Mouse (Mus musculus) lung, postnatal 10 days (tissue): ENCODE measurements around the gene Bckdhb.
"Not testable (repeated sequence)": the region's sequence is repeated elsewhere in the genome, so short reads cannot be mapped to it uniquely, and the experiment has no call there.

Source experiments
- DNase-seq: peaks from one replicate; pipeline ENCODE4 v3.0.0; 2021

The Bckdhb gene

GRCm38 (mm10) chr9:83964376-83964775, 39.4 kb downstream of the Bckdhb start:
- peak; percentile 54 for DNase-seq

DNA sequence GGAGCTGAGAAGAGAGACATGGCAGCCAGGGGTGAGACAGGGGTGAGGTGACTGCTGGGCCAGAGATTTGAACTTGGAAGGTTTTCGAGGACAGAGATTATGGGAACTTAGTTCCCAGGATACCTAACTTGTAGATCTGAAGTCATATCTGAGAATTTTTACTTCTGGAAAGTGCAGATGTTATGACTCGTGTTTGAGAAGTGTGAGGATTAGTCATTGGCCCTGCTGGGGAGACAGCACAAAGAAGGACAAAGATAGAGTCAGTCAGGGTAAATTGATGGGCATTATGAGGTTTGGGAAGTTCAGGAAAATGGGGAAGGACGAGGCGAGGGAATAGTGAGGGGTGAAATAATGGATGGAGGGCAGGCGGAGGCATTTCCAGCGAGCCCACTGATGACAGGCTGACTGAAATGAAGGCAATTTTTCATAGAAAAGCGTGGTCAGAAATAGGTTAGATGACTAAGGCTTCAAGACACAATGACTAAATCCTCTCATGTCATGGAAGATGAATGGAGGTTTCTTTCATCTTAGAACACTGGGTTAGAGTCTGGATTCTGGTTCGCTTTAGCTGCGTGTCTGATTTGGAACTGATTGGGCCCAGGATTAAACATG, 42.6 kb downstream of the Bckdhb start:
- DNase-seq = no peak

DNA sequence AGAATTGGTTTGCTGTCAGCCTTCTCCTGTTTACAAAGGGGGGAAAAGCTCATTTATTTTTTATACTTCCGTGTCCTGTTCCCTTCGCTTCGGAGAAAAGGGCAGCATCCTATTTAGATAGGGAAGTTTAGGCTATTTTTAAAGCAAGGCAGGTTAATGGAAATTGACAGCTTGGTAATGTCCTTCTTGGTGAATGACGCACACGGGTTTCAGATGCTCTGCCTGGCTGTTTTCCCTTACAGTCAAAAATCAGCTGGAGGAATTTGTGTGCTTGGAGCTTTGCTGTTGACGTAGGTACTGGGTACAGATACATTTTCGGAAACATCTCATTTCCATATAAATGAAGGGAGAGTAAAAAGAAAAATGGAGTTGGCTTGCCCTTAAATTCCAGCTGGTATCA, 44.4 kb downstream of the Bckdhb start:
- peak; percentile 5 for DNase-seq

GRCm38 (mm10) chr9:83973467-83973866, 48.5 kb downstream of the Bckdhb start:
- no peak for DNase-seq

GRCm38 (mm10) chr9:83975811-83976210, 50.9 kb downstream of the Bckdhb start:
- no peak for DNase-seq

GRCm38 (mm10) chr9:83981234-83981633, 56.3 kb downstream of the Bckdhb start:
- DNase-seq = no peak

GRCm38 (mm10) chr9:84008961-84009360, 84.0 kb downstream of the Bckdhb start:
- no peak for DNase-seq

DNA sequence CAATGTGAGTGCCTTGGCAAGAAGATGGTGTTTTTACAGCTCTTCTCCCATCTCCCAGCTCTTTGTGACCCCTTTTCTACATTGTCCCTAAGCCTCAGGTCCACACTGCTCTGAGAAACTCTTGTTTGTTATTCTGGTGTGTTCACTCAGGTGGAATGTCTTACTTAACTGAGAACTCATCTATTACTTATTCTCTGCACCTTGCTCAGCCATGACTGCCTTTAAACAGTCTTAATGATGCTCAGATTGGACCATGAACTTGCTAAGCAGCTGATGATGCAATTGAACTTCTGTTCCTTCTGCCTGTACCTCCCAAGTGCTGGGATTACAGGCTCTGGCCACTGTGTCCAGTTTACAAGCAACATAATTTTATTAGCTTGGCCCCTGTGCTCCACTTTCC, 86.2 kb downstream of the Bckdhb start:
- no peak for DNase-seq

DNA sequence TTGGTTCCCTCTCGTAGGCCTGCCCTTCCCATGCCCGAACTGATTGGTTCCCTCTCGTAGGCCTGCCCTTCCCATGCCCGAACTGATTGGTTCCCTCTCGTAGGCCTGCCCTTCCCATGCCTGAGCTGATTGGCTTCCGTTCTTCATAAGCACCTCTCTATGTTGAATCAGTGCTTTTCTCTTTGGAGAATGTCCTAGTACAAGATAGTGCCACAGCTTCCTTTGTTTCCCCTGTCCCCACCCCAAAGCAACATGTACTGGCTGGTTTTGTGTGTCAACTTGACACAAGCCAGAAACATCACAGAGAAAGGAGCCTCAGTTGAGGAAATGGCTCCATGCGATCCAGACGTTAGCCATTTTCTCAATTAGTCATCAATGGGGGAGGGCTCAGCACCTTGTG, 93.2 kb downstream of the Bckdhb start:
- DNase-seq = not testable (repeated sequence)

DNA sequence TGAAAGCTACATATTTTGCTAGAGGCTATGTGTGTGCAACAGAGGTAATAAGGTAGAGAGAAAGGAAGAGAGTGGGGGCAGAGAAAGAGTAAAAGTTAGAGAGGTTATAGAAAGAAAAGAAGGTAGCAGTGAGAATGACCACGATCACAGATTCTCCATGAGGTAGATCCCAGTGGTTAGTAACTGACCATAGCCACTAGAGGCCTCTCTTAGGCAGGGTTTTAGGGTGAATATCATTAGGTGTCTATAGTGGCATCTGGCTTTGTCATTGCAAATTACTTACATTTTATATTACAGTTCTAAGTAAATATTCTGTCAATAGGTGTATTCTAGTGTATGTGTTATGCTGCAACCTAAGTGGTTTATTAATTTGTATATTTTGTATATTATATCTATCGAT, 94.7 kb downstream of the Bckdhb start:
- peak; percentile 23 for DNase-seq

DNA sequence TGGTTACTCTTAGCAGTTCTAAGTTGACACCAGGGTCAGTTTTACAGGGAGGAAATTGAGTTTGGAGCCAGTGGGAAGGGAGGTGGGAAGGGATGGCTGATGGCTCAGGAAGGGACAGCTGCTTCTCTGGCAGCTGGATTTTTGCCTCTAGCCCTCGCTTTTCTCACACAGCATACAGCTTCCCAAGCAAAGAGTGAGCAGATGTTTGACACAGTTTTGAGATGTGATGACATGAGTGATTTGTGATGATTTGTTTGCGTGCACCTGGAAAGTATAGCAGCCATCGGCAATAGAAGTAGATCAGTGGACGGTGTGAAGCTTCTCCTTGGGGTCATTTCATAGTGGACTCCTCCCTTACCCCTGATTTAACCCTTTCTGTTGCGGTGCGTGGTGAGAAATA, 96.2 kb downstream of the Bckdhb start:
- no peak for DNase-seq

DNA sequence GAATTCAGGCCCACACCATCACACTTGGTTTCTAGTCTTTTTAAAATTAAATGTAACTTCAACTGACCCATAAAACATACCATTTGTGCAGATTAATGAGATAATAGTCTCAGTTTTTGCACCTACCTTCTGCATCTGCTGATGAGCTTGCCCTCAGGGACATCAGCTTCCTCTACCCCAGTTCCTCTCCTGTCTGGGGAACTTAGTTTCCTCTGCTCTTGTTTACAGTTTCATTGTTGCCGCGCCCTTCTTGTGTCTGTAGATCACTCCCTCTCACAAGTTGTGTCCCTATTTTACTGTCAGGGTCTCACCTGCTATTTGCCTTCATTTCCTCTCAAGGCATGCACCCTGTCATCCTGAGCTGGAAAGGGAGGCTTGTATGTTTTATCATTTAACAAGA, 103.2 kb downstream of the Bckdhb start:
- no peak for DNase-seq

DNA sequence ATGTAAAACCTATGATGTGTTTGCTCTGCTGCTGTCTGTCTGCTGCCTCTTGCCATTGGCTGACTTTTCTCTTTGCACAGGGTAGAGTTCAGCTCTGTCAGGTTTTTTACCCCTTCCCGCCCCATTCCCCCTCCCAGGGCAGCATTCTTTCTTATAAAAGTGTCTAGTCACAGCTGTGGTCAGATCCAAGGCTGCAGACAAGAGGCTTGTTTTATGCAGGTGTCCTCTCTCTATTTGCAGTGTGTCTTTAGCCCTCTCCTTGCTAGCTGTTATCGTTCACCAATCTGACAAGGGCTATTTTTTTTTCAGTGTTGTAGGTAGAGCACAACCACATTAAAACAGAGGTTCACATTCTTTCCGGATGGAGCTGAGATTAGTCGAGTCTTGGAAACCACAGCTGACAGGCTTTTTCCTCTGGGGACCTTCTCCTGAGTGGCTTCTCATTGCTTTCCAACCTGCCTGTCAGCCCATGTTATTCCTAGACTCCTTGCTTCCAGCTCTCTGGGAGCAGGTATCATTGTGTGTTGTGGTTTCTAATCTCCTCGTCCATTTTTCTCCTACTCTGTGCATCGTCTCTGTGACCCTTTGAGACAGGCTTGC, 105.8 kb downstream of the Bckdhb start:
- DNase-seq = no peak

DNA sequence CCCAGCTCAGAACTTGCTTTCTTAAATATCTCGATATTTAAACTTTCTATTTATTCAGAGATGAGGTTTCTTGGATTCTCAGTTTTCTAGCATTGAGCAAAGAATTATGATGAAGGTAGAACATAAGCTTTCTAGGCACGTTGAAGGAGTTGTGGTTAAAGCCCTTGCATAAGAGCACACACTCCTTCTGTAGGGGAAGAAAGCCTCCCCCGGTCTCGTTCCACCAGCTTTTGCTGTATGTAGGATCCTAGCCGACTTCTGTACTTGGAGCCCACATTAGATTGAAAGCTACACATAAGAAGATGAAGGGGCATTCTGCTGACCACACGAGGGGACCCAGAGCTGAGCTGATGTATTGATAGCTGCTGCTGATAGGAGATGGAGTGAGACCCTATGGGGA, 106.5 kb downstream of the Bckdhb start:
- DNase-seq = no peak

DNA sequence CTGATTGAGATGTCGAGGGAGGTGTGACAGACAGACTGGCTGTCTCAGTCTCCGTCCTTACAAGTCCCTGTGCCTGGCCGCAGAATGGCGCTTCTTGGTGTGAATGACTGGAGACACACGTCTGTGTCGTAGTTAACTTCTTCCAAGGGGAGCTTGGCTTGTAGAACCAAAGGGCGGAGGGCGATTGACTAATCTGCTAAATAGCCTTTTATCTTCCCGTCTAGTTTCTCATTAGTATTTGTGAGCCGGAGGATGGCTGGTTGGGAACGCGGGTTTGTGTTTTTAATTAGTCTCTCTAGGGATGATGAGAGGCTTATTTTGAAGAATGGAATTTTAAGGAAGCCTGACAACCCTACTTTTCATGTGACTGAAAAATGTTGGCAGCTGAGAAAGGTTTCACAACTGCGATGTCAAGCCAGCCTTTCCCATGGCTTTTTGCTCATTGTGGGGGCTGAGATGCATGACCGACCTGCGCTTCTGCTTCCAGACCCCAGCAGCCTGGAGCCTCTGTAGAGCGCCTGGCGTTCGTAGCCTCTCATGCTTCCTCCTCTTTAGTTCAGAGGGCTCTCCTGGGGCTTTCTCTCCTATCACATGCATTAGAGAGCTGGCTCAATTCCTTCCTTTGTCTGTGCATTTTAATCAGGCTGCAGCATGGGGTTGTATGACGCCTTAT, 107.9 kb downstream of the Bckdhb start:
- peak; percentile 21 for DNase-seq

DNA sequence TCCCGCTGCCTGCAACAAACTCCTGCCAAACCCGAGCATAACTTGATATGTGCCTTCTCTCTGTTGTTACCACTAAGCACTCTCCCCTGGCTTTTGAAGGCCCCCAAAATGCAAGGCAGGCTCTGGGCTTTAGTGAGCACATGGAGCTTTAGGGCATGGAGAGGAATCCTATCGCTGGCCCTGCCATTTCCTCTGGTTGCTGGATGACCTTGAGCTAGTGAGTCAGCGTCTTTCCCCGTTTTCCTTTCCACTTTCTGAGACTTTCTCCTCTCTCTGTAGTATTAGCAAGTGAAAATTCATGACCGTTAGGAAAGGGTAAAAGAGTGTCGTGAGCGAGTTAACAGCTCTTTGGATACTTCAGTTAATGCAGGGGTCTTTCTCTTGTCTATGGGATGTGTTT, 111.1 kb downstream of the Bckdhb start:
- no peak for DNase-seq

DNA sequence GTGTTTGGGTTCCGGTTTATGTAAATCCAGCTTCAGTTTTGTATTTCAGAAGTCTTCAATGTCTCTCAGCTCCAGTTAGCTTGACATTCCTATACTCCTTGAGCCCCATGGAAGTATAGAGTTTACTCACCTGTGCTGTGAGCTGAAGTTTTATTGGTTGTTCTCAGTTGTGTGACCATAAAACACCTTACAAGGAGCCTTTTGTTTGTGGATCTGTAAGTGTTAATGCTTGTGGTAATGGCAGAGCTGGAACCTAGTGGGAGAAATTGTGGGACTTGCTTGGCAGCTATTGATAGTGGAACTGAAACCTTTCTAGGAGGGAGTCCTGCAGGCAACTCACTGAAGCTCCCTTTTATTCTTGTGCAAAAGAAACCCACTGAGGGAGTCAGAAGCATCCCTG, 112.3 kb downstream of the Bckdhb start:
- no peak for DNase-seq

DNA sequence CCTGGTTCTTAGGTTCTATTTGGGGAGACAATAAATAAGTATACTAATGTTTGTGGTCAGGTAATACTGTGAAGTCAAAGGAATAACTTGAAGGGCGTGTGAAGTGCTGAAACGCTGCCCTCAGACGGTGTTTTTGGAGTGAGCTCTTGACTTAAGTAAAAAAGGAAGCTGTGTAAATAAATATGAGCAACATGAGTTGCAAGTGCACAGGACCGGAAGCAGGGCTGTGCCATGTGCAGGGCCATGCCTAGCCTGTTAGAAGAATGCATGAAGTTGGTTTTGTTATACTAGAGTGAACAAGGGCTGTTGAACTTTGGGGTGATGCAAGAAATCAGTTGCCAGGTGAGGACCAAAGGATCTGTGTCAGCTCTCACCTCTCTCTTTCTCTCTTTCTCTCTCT, 114.0 kb downstream of the Bckdhb start:
- no peak for DNase-seq

- no peak for DNase-seq
Observed at GRCm38 (mm10) chr9:84040376-84040775, 115.4 kb downstream of the Bckdhb start.

- DNase-seq = no peak
Observed at GRCm38 (mm10) chr9:84041631-84042277, 116.8 kb downstream of the Bckdhb start.

DNA sequence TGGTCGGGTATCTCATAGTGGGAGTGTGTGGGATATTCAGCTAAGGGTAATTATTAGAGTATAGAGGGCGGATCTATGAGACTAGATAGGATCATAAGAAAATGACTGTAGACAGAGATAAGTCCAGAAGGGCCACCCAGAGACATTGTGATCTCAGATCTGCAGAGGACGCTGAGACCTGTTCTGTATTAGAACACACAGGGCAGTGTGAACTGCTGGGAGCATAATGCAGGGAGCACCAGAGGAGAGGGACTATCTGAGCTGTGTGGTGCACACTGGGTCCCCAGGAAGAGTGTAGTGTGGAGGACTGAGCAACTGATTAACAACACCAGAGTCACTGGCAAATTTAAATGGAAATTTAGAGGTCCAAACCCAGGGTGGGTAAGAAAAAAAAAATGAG, 117.6 kb downstream of the Bckdhb start:
- DNase-seq = no peak

- no peak for DNase-seq
Observed at GRCm38 (mm10) chr9:84044136-84044535, 119.2 kb downstream of the Bckdhb start.

- no peak for DNase-seq
Observed at GRCm38 (mm10) chr9:84045632-84046031, 120.7 kb downstream of the Bckdhb start.

DNA sequence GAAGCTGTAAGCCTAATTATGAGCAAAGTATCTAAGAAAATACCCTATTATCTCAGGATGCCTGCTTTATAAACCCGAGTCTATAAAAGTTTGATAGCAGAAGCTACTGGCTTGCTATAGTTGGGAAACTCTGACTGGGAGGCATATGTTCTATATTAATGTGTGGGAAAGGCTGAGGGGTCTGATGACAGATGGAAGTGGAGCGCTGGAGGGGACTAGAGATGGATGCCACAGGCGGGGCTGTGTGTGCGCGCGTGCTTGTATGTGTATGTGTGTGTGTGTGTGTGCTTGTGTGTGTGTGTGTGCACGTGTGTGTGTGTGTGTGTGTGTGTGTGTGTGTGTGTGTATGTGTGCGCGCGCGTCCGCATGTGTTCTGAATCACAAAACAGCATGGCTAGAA, 121.4 kb downstream of the Bckdhb start:
- no peak for DNase-seq
